Mouse (Mus musculus) liver, adult 2 months (tissue): Measurements from ENCODE around the gene Fam189a1. TPM values are rescaled to one million over a fixed set of nuclear protein-coding genes. Genes with fewer than 3 reads are reported as not detected.

Experiments
- DNase-seq: peaks from one replicate; pipeline ENCODE4 v3.0.0-alpha.2; 2011; ENCODE audit warnings: low read depth, low spot score; ENCODE audit errors: extremely low read depth
- H3K27ac ChIP-seq: fragments of 200-500 bp; replicated peaks from 2 replicates; pipeline ENCODE4 v1.5.1; 2012; ENCODE audit warnings: low read depth, mild to moderate bottlenecking, control low read depth, inconsistent platforms, low read length; ENCODE audit not compliant: insufficient read depth
- H3K27me3 ChIP-seq: fragments of 200-500 bp; 2 replicates; pipeline ENCODE4 v1.6.1; 2012; ENCODE audit warnings: mild to moderate bottlenecking, moderate library complexity, low read length, inconsistent platforms; ENCODE audit not compliant: control insufficient read depth, insufficient read depth
- H3K36me3 ChIP-seq: fragments of 200-500 bp; 2 replicates; pipeline ENCODE4 v1.6.1; 2012; ENCODE audit warnings: low read length, inconsistent platforms; ENCODE audit not compliant: control insufficient read depth, insufficient read depth
- H3K4me1 ChIP-seq: fragments of 200-500 bp; 2 replicates; pipeline ENCODE4 v1.6.1; 2011; ENCODE audit warnings: low read length; ENCODE audit not compliant: control insufficient read depth, insufficient read depth
- H3K4me3 ChIP-seq: fragments of 200-500 bp; 2 replicates; pipeline ENCODE4 v1.5.1; 2011; ENCODE audit warnings: low read depth, mild to moderate bottlenecking, control low read depth, low read length, moderate library complexity; ENCODE audit not compliant: insufficient read depth
- H3K79me2 ChIP-seq: fragments of 200-500 bp; 2 replicates; pipeline ENCODE4 v1.6.1; 2012; ENCODE audit warnings: inconsistent platforms, mild to moderate bottlenecking, low read length, moderate library complexity; ENCODE audit not compliant: control insufficient read depth, insufficient read depth
- H3K9ac ChIP-seq: fragments of 200-500 bp; 2 replicates; pipeline ENCODE4 v1.6.1; 2012; ENCODE audit warnings: low read depth, mild to moderate bottlenecking, control low read depth, inconsistent platforms, low read length
- CTCF ChIP-seq: fragments of 200-500 bp; IDR thresholded peaks from 2 replicates; pipeline ENCODE4 v1.5.1; 2011; ENCODE audit warnings: low read depth, low read length, control low read depth
- POLR2A ChIP-seq: fragments of 200-500 bp; IDR thresholded peaks from 2 replicates; pipeline ENCODE4 v1.6.1; 2011; ENCODE audit warnings: low read length, control low read depth; ENCODE audit not compliant: insufficient read depth; ENCODE audit errors: extremely low read depth
- WGBS: fragments of 180-500 bp; shearing (Covaris S2); methylation state at CpG from one replicate; pipeline ENCODE4 v1.1.7; 2018; 5-methylcytosine and 5-hydroxymethylcytosine counted together
- polyA plus RNA-seq: library from polyadenylated mRNA; depleted of rRNA; stranded (reverse); fragments of >200 nt; gene quantifications from 2 replicates; pipeline ENCODE4 v1.2.3, GENCODE M21; 2012
- total RNA-seq: library from RNA; depleted of rRNA; stranded (reverse); fragments of >200 nt; gene quantifications from 2 replicates; pipeline ENCODE4 v1.2.3, GENCODE M21; 2014

The Fam189a1 gene
- total and polyA plus RNA-seq, 2 experiments, result 0.32 TPM; not detected in 1

- Histone ChIP-seq H3K27me3 (no peaks in the 10 kb centered on the region), H3K9ac (no peak overlapping the region), H3K4me1 (no peaks in the 10 kb centered on the region), H3K27ac (no peak overlapping the region), H3K79me2 (no peaks in the 10 kb centered on the region), H3K36me3 (no peaks in the 10 kb centered on the region), H3K4me3 (no peak overlapping the region)
- no peak for TF ChIP-seq POLR2A
- TF ChIP-seq CTCF, result no peak
- no peak for DNase-seq
- WGBS, result 80% methylated on average over 4 of the region's 4 CpGs
These were observed 225.4 kb downstream of the Fam189a1 start for GRCm38 (mm10) chr7:64930980-64931379.

- H3K4me1 ChIP-seq, result no peaks in the 10 kb centered on the region
- no peak overlapping the region for H3K27ac ChIP-seq
- no peaks in the 10 kb centered on the region for H3K27me3 ChIP-seq
- H3K36me3 ChIP-seq, result no peaks in the 10 kb centered on the region
- TF ChIP-seq CTCF (no peak), POLR2A (no peak)
- no peak overlapping the region for H3K9ac ChIP-seq
- no peak overlapping the region for H3K4me3 ChIP-seq
- whole genome bisulfite sequencing, result 79% methylated on average over 5 of the region's 5 CpGs
- no peak for DNase-seq
- H3K79me2 ChIP-seq, result no peaks in the 10 kb centered on the region
These were observed 232.5 kb downstream of the Fam189a1 start for GRCm38 (mm10) chr7:64923918-64924317.

DNA sequence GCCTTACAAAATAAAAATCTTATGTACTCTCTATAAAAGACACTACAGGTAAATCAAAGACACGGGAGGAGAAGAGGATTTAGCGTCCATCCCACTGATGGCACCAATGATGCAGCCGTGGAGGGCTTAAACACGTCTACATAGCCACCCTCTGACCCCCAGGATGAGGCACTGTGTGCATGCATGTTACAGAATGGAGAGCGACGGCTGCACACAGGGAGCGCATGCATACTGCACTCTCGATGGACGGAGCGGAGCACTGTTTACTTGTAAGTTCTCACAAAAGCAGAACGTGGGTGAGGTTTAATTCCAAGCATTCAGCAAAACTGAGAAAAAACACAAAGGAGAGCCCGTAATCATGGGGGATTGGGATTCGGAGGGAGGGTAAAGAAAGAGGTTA is 235.2 kb downstream of the Fam189a1 start:
- Histone ChIP-seq H3K4me1 (no peaks in the 10 kb centered on the region), H3K4me3 (no peak overlapping the region), H3K27me3 (no peaks in the 10 kb centered on the region), H3K27ac (no peak overlapping the region), H3K36me3 (no peaks in the 10 kb centered on the region), H3K9ac (no peak overlapping the region), H3K79me2 (no peaks in the 10 kb centered on the region)
- DNase-seq, result no peak
- 83% methylated on average over 13 of the region's 13 CpGs for WGBS
- no peak for TF ChIP-seq POLR2A
- TF ChIP-seq CTCF, result no peak

DNA sequence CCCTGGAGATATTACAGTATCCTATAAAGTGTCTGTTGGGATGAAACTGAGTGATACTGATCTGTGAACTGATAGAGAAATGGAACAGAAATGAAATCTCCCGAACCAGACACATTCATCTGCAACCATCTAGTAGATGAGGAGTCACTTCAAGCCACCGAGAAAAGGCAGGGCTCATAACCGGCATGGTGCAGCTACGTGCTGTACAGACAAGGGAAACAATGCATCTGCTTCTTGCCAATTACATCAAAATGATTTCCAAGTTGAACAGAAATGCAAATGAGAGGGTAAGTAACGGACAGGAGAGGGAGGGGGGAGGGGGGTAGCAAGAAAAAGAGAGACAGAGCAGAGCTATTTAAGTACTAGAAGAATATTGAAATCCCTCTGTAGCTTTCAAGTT is 235.6 kb downstream of the Fam189a1 start:
- Histone ChIP-seq H3K4me1 (no peaks in the 10 kb centered on the region), H3K27ac (no peak overlapping the region), H3K4me3 (no peak overlapping the region), H3K9ac (no peak overlapping the region), H3K36me3 (no peaks in the 10 kb centered on the region), H3K27me3 (no peaks in the 10 kb centered on the region), H3K79me2 (no peaks in the 10 kb centered on the region)
- no peak for DNase-seq
- 90% methylated on average over 5 of the region's 5 CpGs for WGBS
- TF ChIP-seq CTCF (no peak), POLR2A (no peak)

GRCm38 (mm10) chr7:64916654-64917053 is 239.7 kb downstream of the Fam189a1 start:
- WGBS, result 50% methylated on average over 7 of the region's 7 CpGs
- no peak overlapping the region for H3K4me3 ChIP-seq
- no peaks in the 10 kb centered on the region for H3K4me1 ChIP-seq
- H3K9ac ChIP-seq, result no peak overlapping the region
- no peak for DNase-seq
- TF ChIP-seq CTCF (no peak), POLR2A (no peak)
- H3K36me3 ChIP-seq, result no peaks in the 10 kb centered on the region
- no peaks in the 10 kb centered on the region for H3K79me2 ChIP-seq
- no peak overlapping the region for H3K27ac ChIP-seq
- H3K27me3 ChIP-seq, result no peaks in the 10 kb centered on the region

GRCm38 (mm10) chr7:64915121-64915520 is 241.2 kb downstream of the Fam189a1 start:
- 92% methylated on average over 2 of the region's 2 CpGs for whole genome bisulfite sequencing
- DNase-seq, result no peak
- Histone ChIP-seq H3K4me3 (no peak overlapping the region), H3K36me3 (no peaks in the 10 kb centered on the region), H3K4me1 (no peaks in the 10 kb centered on the region), H3K79me2 (no peaks in the 10 kb centered on the region), H3K9ac (no peak overlapping the region), H3K27ac (no peak overlapping the region), H3K27me3 (no peaks in the 10 kb centered on the region)
- TF ChIP-seq CTCF, result no peak
- TF ChIP-seq POLR2A, result no peak
